Mouse (Mus musculus) midbrain, embryonic 12.5 days (tissue): Measurements from ENCODE around the gene Gm21985. TPM values are rescaled to one million over a fixed set of nuclear protein-coding genes. Genes with fewer than 3 reads are reported as not detected.

Experiments
- ATAC-seq: fragments of 200-750 bp; cut with Nextera tagmentation; 2 replicates; pipeline ENCODE4 v1.8.0; 2017; ENCODE audit warnings: low read depth, moderate TSS enrichment, moderate library complexity; ENCODE audit not compliant: low FRiP score
- H3K27ac ChIP-seq: fragments of 300-500 bp; sonication (generic); replicated peaks from 2 replicates; pipeline ENCODE4 v1.5.1; 2016; ENCODE audit warnings: mild to moderate bottlenecking
- H3K27me3 ChIP-seq: fragments of 300-500 bp; sonication (generic); 2 replicates; pipeline ENCODE4 v1.6.1; 2016; ENCODE audit warnings: mild to moderate bottlenecking
- H3K36me3 ChIP-seq: fragments of 300-500 bp; sonication (generic); 2 replicates; pipeline ENCODE4 v1.6.1; 2016
- H3K4me1 ChIP-seq: fragments of 300-500 bp; sonication (generic); 2 replicates; pipeline ENCODE4 v1.6.1; 2016
- H3K4me2 ChIP-seq: fragments of 300-500 bp; sonication (generic); replicated peaks from 2 replicates; pipeline ENCODE4 v1.6.1; 2016; ENCODE audit warnings: mild to moderate bottlenecking, moderate library complexity
- H3K4me3 ChIP-seq: fragments of 300-500 bp; sonication (generic); 2 replicates; pipeline ENCODE4 v1.5.1; 2016; ENCODE audit warnings: mild to moderate bottlenecking
- H3K9ac ChIP-seq: fragments of 300-500 bp; sonication (generic); replicated peaks from 2 replicates; pipeline ENCODE4 v1.6.1; 2016; ENCODE audit warnings: mild to moderate bottlenecking, moderate library complexity
- H3K9me3 ChIP-seq: fragments of 300-500 bp; sonication (generic); 2 replicates; pipeline ENCODE4 v1.6.1; 2016; ENCODE audit warnings: mild to moderate bottlenecking
- WGBS: fragments of 180-500 bp; shearing (Covaris S2); methylation state at CpG from one replicate; pipeline ENCODE4 v1.1.7; 2016; 5-methylcytosine and 5-hydroxymethylcytosine counted together
- polyA plus RNA-seq: library from polyadenylated mRNA; unstranded; fragments of >200 nt; fragmentation: Nextera tagmentation; extraction: Ambion mirVana; gene quantifications from 2 replicates; pipeline ENCODE4 v1.2.1, GENCODE M21; 2016

The Gm21985 gene
- polyA plus RNA-seq, 1 experiment from 2014 or later = not detected

GRCm38 (mm10) chr2:112296211-112296610, 30.1 kb downstream of the Gm21985 start:
- Histone ChIP-seq H3K27me3 (no peaks in the 10 kb centered on the region), H3K27ac (no peak overlapping the region), H3K4me2 (no peak overlapping the region), H3K9ac (no peak overlapping the region), H3K4me1 (no peaks in the 10 kb centered on the region), H3K4me3 (no peak overlapping the region), H3K36me3 (no peaks in the 10 kb centered on the region), H3K9me3 (no peaks in the 10 kb centered on the region)
- ATAC-seq = no peak
- whole genome bisulfite sequencing = 91% methylated on average over 3 of the region's 3 CpGs

- no peaks in the 10 kb centered on the region for H3K9me3 ChIP-seq
- no peak for ATAC-seq
- no peak overlapping the region for H3K4me3 ChIP-seq
- H3K4me2 ChIP-seq = no peak overlapping the region
- 94% methylated on average over 4 of the region's 4 CpGs for WGBS
- H3K27me3 ChIP-seq = no peaks in the 10 kb centered on the region
- no peaks in the 10 kb centered on the region for H3K4me1 ChIP-seq
- no peak overlapping the region for H3K9ac ChIP-seq
- H3K27ac ChIP-seq = no peak overlapping the region
- no peaks in the 10 kb centered on the region for H3K36me3 ChIP-seq
These were observed 32.1 kb downstream of the Gm21985 start for GRCm38 (mm10) chr2:112298221-112298620.

GRCm38 (mm10) chr2:112308671-112309070, 42.6 kb downstream of the Gm21985 start:
- H3K4me3 ChIP-seq = no peak overlapping the region
- H3K27ac ChIP-seq = no peak overlapping the region
- no peak overlapping the region for H3K9ac ChIP-seq
- no peak for ATAC-seq
- no peaks in the 10 kb centered on the region for H3K36me3 ChIP-seq
- H3K9me3 ChIP-seq = no peaks in the 10 kb centered on the region
- WGBS = 89% methylated on average over 3 of the region's 3 CpGs
- no peaks in the 10 kb centered on the region for H3K4me1 ChIP-seq
- H3K27me3 ChIP-seq = no peaks in the 10 kb centered on the region
- no peak overlapping the region for H3K4me2 ChIP-seq

- Histone ChIP-seq H3K36me3 (no peaks in the 10 kb centered on the region), H3K4me2 (no peak overlapping the region), H3K9ac (no peak overlapping the region), H3K4me3 (no peak overlapping the region), H3K27ac (no peak overlapping the region), H3K4me1 (no peaks in the 10 kb centered on the region), H3K27me3 (no peaks in the 10 kb centered on the region), H3K9me3 (no peaks in the 10 kb centered on the region)
- WGBS = 90% methylated on average over 10 of the region's 10 CpGs
- no peak for ATAC-seq
These were observed 43.1 kb downstream of the Gm21985 start for GRCm38 (mm10) chr2:112309161-112309600.

- H3K27me3 ChIP-seq = no peaks in the 10 kb centered on the region
- no peak overlapping the region for H3K4me3 ChIP-seq
- H3K36me3 ChIP-seq = no peaks in the 10 kb centered on the region
- no peak for ATAC-seq
- no peaks in the 10 kb centered on the region for H3K9me3 ChIP-seq
- WGBS = 83% methylated on average over 7 of the region's 7 CpGs
- H3K4me1 ChIP-seq = no peaks in the 10 kb centered on the region
- H3K4me2 ChIP-seq = no peak overlapping the region
- no peak overlapping the region for H3K27ac ChIP-seq
- H3K9ac ChIP-seq = no peak overlapping the region
These were observed 49.5 kb downstream of the Gm21985 start for GRCm38 (mm10) chr2:112315638-112316037.

GRCm38 (mm10) chr2:112318227-112318626, 52.1 kb downstream of the Gm21985 start:
- WGBS = 90% methylated on average over 2 of the region's 2 CpGs
- no peak for ATAC-seq

GRCm38 (mm10) chr2:112318905-112319304, 52.8 kb downstream of the Gm21985 start:
- no peak overlapping the region for H3K4me3 ChIP-seq
- H3K27ac ChIP-seq = no peak overlapping the region
- H3K27me3 ChIP-seq = no peaks in the 10 kb centered on the region
- H3K4me2 ChIP-seq = no peak overlapping the region
- ATAC-seq = no peak
- WGBS = 91% methylated on average over 7 of the region's 7 CpGs
- no peaks in the 10 kb centered on the region for H3K9me3 ChIP-seq
- no peaks in the 10 kb centered on the region for H3K36me3 ChIP-seq
- no peaks in the 10 kb centered on the region for H3K4me1 ChIP-seq
- no peak overlapping the region for H3K9ac ChIP-seq

More at GRCm38 (mm10) chr2:112318227-112318626, 52.1 kb downstream of the Gm21985 start:
- no peaks in the 10 kb centered on the region for H3K27me3 ChIP-seq
- no peaks in the 10 kb centered on the region for H3K36me3 ChIP-seq
- H3K4me3 ChIP-seq = no peak overlapping the region
- H3K9me3 ChIP-seq = no peaks in the 10 kb centered on the region
- no peaks in the 10 kb centered on the region for H3K4me1 ChIP-seq
- no peak overlapping the region for H3K9ac ChIP-seq
- H3K4me2 ChIP-seq = no peak overlapping the region
- H3K27ac ChIP-seq = no peak overlapping the region

- Histone ChIP-seq H3K27me3 (no peaks in the 10 kb centered on the region), H3K9ac (no peak overlapping the region), H3K4me2 (no peak overlapping the region), H3K4me1 (no peaks in the 10 kb centered on the region), H3K9me3 (no peaks in the 10 kb centered on the region), H3K4me3 (no peak overlapping the region), H3K27ac (no peak overlapping the region), H3K36me3 (no peaks in the 10 kb centered on the region)
- WGBS = 86% methylated on average over 11 of the region's 11 CpGs
- ATAC-seq = peak; percentile 44
These were observed 62.1 kb downstream of the Gm21985 start for GRCm38 (mm10) chr2:112328069-112328777.

- Histone ChIP-seq H3K4me2 (no peak overlapping the region), H3K9me3 (no peaks in the 10 kb centered on the region), H3K27ac (no peak overlapping the region), H3K4me1 (no peaks in the 10 kb centered on the region), H3K9ac (no peak overlapping the region), H3K4me3 (no peak overlapping the region), H3K27me3 (no peaks in the 10 kb centered on the region), H3K36me3 (peaks cover 17% of the 10 kb centered on the region; the same call in 1 of the 2 replicates)
- WGBS = 79% methylated on average over 4 of the region's 4 CpGs
- ATAC-seq = no peak
These were observed 66.2 kb downstream of the Gm21985 start for GRCm38 (mm10) chr2:112332051-112332898.

- ATAC-seq = no peak
- 96% methylated on average over 6 of the region's 6 CpGs for WGBS
- Histone ChIP-seq H3K4me2 (no peak overlapping the region), H3K36me3 (peaks cover 40% of the 10 kb centered on the region), H3K4me3 (no peak overlapping the region), H3K9me3 (no peaks in the 10 kb centered on the region), H3K4me1 (no peaks in the 10 kb centered on the region), H3K27me3 (no peaks in the 10 kb centered on the region), H3K9ac (no peak overlapping the region), H3K27ac (no peak overlapping the region)
These were observed 71.1 kb downstream of the Gm21985 start for GRCm38 (mm10) chr2:112337211-112337610.

- ATAC-seq = no peak
- no peaks in the 10 kb centered on the region for H3K4me1 ChIP-seq
- no peak overlapping the region for H3K27ac ChIP-seq
- no peak overlapping the region for H3K4me2 ChIP-seq
- H3K36me3 ChIP-seq = peaks cover 32% of the 10 kb centered on the region
- no peak overlapping the region for H3K4me3 ChIP-seq
- H3K9ac ChIP-seq = no peak overlapping the region
- H3K9me3 ChIP-seq = no peaks in the 10 kb centered on the region
- 88% methylated on average over 2 of the region's 2 CpGs for WGBS
- no peaks in the 10 kb centered on the region for H3K27me3 ChIP-seq
These were observed 73.6 kb downstream of the Gm21985 start for GRCm38 (mm10) chr2:112339736-112340135.

GRCm38 (mm10) chr2:112341117-112341516, 75.0 kb downstream of the Gm21985 start:
- no peak overlapping the region for H3K9ac ChIP-seq
- no peak for ATAC-seq
- H3K4me3 ChIP-seq = no peak overlapping the region
- H3K4me1 ChIP-seq = no peaks in the 10 kb centered on the region
- no peaks in the 10 kb centered on the region for H3K9me3 ChIP-seq
- H3K27me3 ChIP-seq = no peaks in the 10 kb centered on the region
- no peak overlapping the region for H3K27ac ChIP-seq
- WGBS = 73% methylated on average over 3 of the region's 3 CpGs
- H3K4me2 ChIP-seq = no peak overlapping the region
- H3K36me3 ChIP-seq = peaks cover 28% of the 10 kb centered on the region
